Mouse (Mus musculus) olfactory bulb, adult 2 months (tissue): ENCODE measurements at regions not wholly inside any gene's neighbourhood (a gene's known extent, or its start where the extent isn't known, plus 50 kb on each side); places are given as distances from the start of the nearest gene placed in this dataset.

Source experiments
- CTCF ChIP-seq: fragments of 200-500 bp; IDR thresholded peaks from 2 replicates; pipeline ENCODE4 v1.5.1; 2012; ENCODE audit warnings: low read depth, mild to moderate bottlenecking, low read length, moderate library complexity; ENCODE audit not compliant: insufficient read depth
- POLR2A ChIP-seq: fragments of 200-500 bp; IDR thresholded peaks from 2 replicates; pipeline ENCODE4 v1.6.1; 2012; ENCODE audit warnings: mild to moderate bottlenecking, low read depth, low read length, moderate library complexity; ENCODE audit not compliant: insufficient read depth

DNA sequence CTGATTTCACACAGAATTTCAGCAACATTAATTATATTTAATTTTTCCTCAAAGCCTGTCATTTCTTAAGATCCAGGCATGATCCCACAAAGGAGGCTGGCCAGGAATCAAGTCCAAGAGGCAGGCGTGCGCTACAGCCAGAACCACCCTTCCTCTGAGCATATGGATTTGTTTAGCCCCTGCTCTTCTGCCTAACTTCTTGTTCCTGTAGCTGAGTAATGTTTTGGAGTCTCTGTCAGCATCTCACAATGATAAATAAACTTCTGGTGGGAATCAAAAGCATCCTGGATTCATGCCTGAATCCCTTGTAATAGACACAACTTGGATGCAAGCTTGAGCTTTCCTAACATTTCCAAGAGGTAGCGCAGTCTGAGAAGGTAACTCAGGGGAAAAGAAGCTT, 101.7 kb downstream of the Nog start:
- TF ChIP-seq CTCF: no peak
- no peak for TF ChIP-seq POLR2A
